Mouse (Mus musculus): Measurements from ENCODE around the gene Iars.

GRCm38 (mm10) chr13:49639965-49640364, 41.9 kb upstream of the Iars start:
- TF ChIP-seq CTCF (IDR thresholded peaks at IDR 0.05; ENCODE audit: low read depth), result no peak
- TF ChIP-seq EP300 (IDR thresholded peaks at IDR 0.05; ENCODE audit: low read depth), result no peak

All from heart, postnatal 0 days (tissue).